Mouse (Mus musculus) hindbrain, embryonic 11.5 days (tissue): ENCODE measurements at regions not wholly inside any gene's neighbourhood (a gene's known extent, or its start where the extent isn't known, plus 50 kb on each side); places are given as distances from the start of the nearest gene placed in this dataset.

Experiments used
- ATAC-seq: fragments of 200-750 bp; cut with Nextera tagmentation; 2 replicates; pipeline ENCODE4 v1.8.0; 2017; ENCODE audit warnings: mild to moderate bottlenecking, moderate TSS enrichment, moderate library complexity; ENCODE audit not compliant: low FRiP score
- DNase-seq: peaks from one replicate; pipeline ENCODE4 v3.0.0-alpha.2; 2015; ENCODE audit warnings: low spot score
- H3K27ac ChIP-seq: fragments of 300-500 bp; sonication (generic); 2 replicates; pipeline ENCODE4 v1.5.1; 2014; ENCODE audit warnings: mild to moderate bottlenecking, low read depth, low read length
- H3K27me3 ChIP-seq: fragments of 300-500 bp; sonication (generic); 2 replicates; pipeline ENCODE4 v1.6.1; 2014; ENCODE audit warnings: mild to moderate bottlenecking, low read length, moderate library complexity, mixed read lengths; ENCODE audit not compliant: control insufficient read depth, insufficient read depth
- H3K36me3 ChIP-seq: fragments of 300-500 bp; sonication (generic); 2 replicates; pipeline ENCODE4 v1.6.1; 2014; ENCODE audit warnings: mild to moderate bottlenecking, low read length, moderate library complexity, mixed read lengths; ENCODE audit not compliant: control insufficient read depth, insufficient read depth
- H3K4me1 ChIP-seq: fragments of 300-500 bp; sonication (generic); replicated peaks from 2 replicates; pipeline ENCODE4 v1.6.1; 2014; ENCODE audit warnings: low read length, mixed read lengths; ENCODE audit not compliant: control insufficient read depth, insufficient read depth
- H3K4me2 ChIP-seq: fragments of 300-500 bp; sonication (generic); replicated peaks from 2 replicates; pipeline ENCODE4 v1.6.1; 2014; ENCODE audit warnings: mild to moderate bottlenecking, low read depth, low read length
- H3K4me3 ChIP-seq: fragments of 300-500 bp; sonication (generic); 2 replicates; pipeline ENCODE4 v1.5.1; 2014; ENCODE audit warnings: low read depth, low read length
- H3K9ac ChIP-seq: fragments of 300-500 bp; sonication (generic); 2 replicates; pipeline ENCODE4 v1.6.1; 2014; ENCODE audit warnings: low read depth, low read length
- H3K9me3 ChIP-seq: fragments of 300-500 bp; sonication (generic); 2 replicates; pipeline ENCODE4 v1.6.1; 2016; ENCODE audit warnings: low read length; ENCODE audit not compliant: control insufficient read depth
- WGBS: fragments of 180-500 bp; shearing (Covaris S2); extraction: QIAGEN DNeasy Blood & Tissue Kit; methylation state at CpG from one replicate; pipeline ENCODE4 v1.1.7; 2014; 5-methylcytosine and 5-hydroxymethylcytosine counted together

GRCm38 (mm10) chr12:95424739-95425138 is 267.3 kb upstream of the Flrt2 start:
- Histone ChIP-seq H3K4me1 (no peaks in the 10 kb centered on the region), H3K36me3 (no peaks in the 10 kb centered on the region), H3K27me3 (no peaks in the 10 kb centered on the region), H3K9me3 (no peaks in the 10 kb centered on the region), H3K27ac (no peak overlapping the region), H3K4me3 (no peak overlapping the region), H3K9ac (no peak overlapping the region), H3K4me2 (no peak overlapping the region)
- DNase-seq: no peak
- no peak for ATAC-seq
- 85% methylated on average over 2 of the region's 2 CpGs for WGBS

GRCm38 (mm10) chr12:95437226-95437625 is 254.8 kb upstream of the Flrt2 start:
- Histone ChIP-seq H3K36me3 (no peaks in the 10 kb centered on the region), H3K27me3 (no peaks in the 10 kb centered on the region), H3K4me2 (no peak overlapping the region), H3K9ac (no peak overlapping the region), H3K9me3 (no peaks in the 10 kb centered on the region), H3K4me3 (no peak overlapping the region), H3K27ac (no peak overlapping the region), H3K4me1 (no peaks in the 10 kb centered on the region)
- DNase-seq (no peak), ATAC-seq (no peak)
- WGBS: 70% methylated on average over 2 of the region's 2 CpGs

GRCm38 (mm10) chr12:95457480-95457879 is 234.5 kb upstream of the Flrt2 start:
- H3K4me2 ChIP-seq: no peak overlapping the region
- H3K4me3 ChIP-seq: no peak overlapping the region
- no peak overlapping the region for H3K9ac ChIP-seq
- WGBS: 92% methylated on average over 4 of the region's 4 CpGs
- DNase-seq: no peak
- no peaks in the 10 kb centered on the region for H3K36me3 ChIP-seq
- H3K27ac ChIP-seq: no peak overlapping the region
- no peak for ATAC-seq
- H3K9me3 ChIP-seq: no peaks in the 10 kb centered on the region
- H3K4me1 ChIP-seq: no peaks in the 10 kb centered on the region
- H3K27me3 ChIP-seq: no peaks in the 10 kb centered on the region

GRCm38 (mm10) chr12:95466502-95467490 is 225.2 kb upstream of the Flrt2 start:
- no peak for ATAC-seq
- no peak for DNase-seq
- H3K4me1 ChIP-seq: no peaks in the 10 kb centered on the region
- H3K9ac ChIP-seq: no peak overlapping the region
- no peak overlapping the region for H3K4me3 ChIP-seq
- no peak overlapping the region for H3K4me2 ChIP-seq
- H3K36me3 ChIP-seq: no peaks in the 10 kb centered on the region
- H3K27me3 ChIP-seq: no peaks in the 10 kb centered on the region
- no peak overlapping the region for H3K27ac ChIP-seq
- WGBS: 63% methylated on average over 12 of the region's 12 CpGs
- no peaks in the 10 kb centered on the region for H3K9me3 ChIP-seq

- H3K36me3 ChIP-seq: no peaks in the 10 kb centered on the region
- no peaks in the 10 kb centered on the region for H3K4me1 ChIP-seq
- H3K9ac ChIP-seq: no peak overlapping the region
- no peak overlapping the region for H3K27ac ChIP-seq
- DNase-seq: no peak
- 80% methylated on average over 6 of the region's 6 CpGs for WGBS
- no peaks in the 10 kb centered on the region for H3K9me3 ChIP-seq
- H3K4me2 ChIP-seq: no peak overlapping the region
- H3K27me3 ChIP-seq: no peaks in the 10 kb centered on the region
- no peak overlapping the region for H3K4me3 ChIP-seq
- no peak for ATAC-seq
These were observed 222.1 kb upstream of the Flrt2 start for GRCm38 (mm10) chr12:95469897-95470296.

GRCm38 (mm10) chr12:95486502-95486901 is 205.5 kb upstream of the Flrt2 start:
- Histone ChIP-seq H3K27ac (no peak overlapping the region), H3K4me3 (no peak overlapping the region), H3K9me3 (no peaks in the 10 kb centered on the region), H3K27me3 (no peaks in the 10 kb centered on the region), H3K4me2 (no peak overlapping the region), H3K4me1 (no peaks in the 10 kb centered on the region), H3K36me3 (no peaks in the 10 kb centered on the region), H3K9ac (no peak overlapping the region)
- ATAC-seq (no peak), DNase-seq (no peak)

- DNase-seq (no peak), ATAC-seq (no peak)
- H3K4me2 ChIP-seq: no peak overlapping the region
- H3K36me3 ChIP-seq: no peaks in the 10 kb centered on the region
- no peak overlapping the region for H3K4me3 ChIP-seq
- 70% methylated on average over 3 of the region's 3 CpGs for WGBS
- H3K27me3 ChIP-seq: no peaks in the 10 kb centered on the region
- no peak overlapping the region for H3K27ac ChIP-seq
- no peak overlapping the region for H3K9ac ChIP-seq
- H3K9me3 ChIP-seq: no peaks in the 10 kb centered on the region
- H3K4me1 ChIP-seq: no peaks in the 10 kb centered on the region
These were observed 203.7 kb upstream of the Flrt2 start for GRCm38 (mm10) chr12:95488371-95488770.

- WGBS: 94% methylated on average over 2 of the region's 2 CpGs
- Histone ChIP-seq H3K36me3 (no peaks in the 10 kb centered on the region), H3K4me2 (no peak overlapping the region), H3K9me3 (no peaks in the 10 kb centered on the region), H3K4me1 (no peaks in the 10 kb centered on the region), H3K9ac (no peak overlapping the region), H3K27ac (no peak overlapping the region), H3K27me3 (no peaks in the 10 kb centered on the region), H3K4me3 (no peak overlapping the region)
- ATAC-seq (no peak), DNase-seq (no peak)
These were observed 202.7 kb upstream of the Flrt2 start for GRCm38 (mm10) chr12:95489374-95489773.

GRCm38 (mm10) chr12:95489848-95490247 is 202.2 kb upstream of the Flrt2 start:
- 88% methylated on average over 2 of the region's 2 CpGs for WGBS
- no peak overlapping the region for H3K27ac ChIP-seq
- no peaks in the 10 kb centered on the region for H3K36me3 ChIP-seq
- no peaks in the 10 kb centered on the region for H3K9me3 ChIP-seq
- H3K4me1 ChIP-seq: no peaks in the 10 kb centered on the region
- H3K4me3 ChIP-seq: no peak overlapping the region
- no peak overlapping the region for H3K9ac ChIP-seq
- H3K4me2 ChIP-seq: no peak overlapping the region
- ATAC-seq (no peak), DNase-seq (no peak)
- no peaks in the 10 kb centered on the region for H3K27me3 ChIP-seq
